Mouse (Mus musculus) hindbrain, postnatal 0 days (tissue): ENCODE data around the gene Jam3. TPM values are rescaled to one million over a fixed set of nuclear protein-coding genes. Genes with fewer than 3 reads are reported as not detected.

Experiments
- ATAC-seq: fragments of 200-750 bp; cut with Nextera tagmentation; 2 replicates; pipeline ENCODE4 v1.8.0; 2017; ENCODE audit warnings: mild to moderate bottlenecking, moderate TSS enrichment, moderate library complexity
- DNase-seq: peaks from one replicate; pipeline ENCODE4 v3.0.0-alpha.2; 2015; ENCODE audit warnings: low spot score
- H3K27ac ChIP-seq: fragments of 300-500 bp; sonication (generic); 2 replicates; pipeline ENCODE4 v1.5.1; 2014; ENCODE audit warnings: mild to moderate bottlenecking
- H3K27me3 ChIP-seq: fragments of 300-500 bp; sonication (generic); 2 replicates; pipeline ENCODE4 v1.6.1; 2014; ENCODE audit warnings: low read length, mixed read lengths; ENCODE audit not compliant: insufficient read depth
- H3K36me3 ChIP-seq: fragments of 300-500 bp; sonication (generic); 2 replicates; pipeline ENCODE4 v1.6.1; 2014; ENCODE audit warnings: low read length, mixed read lengths; ENCODE audit not compliant: insufficient read depth
- H3K4me1 ChIP-seq: fragments of 300-500 bp; sonication (generic); 2 replicates; pipeline ENCODE4 v1.6.1; 2014; ENCODE audit warnings: antibody characterized with exemption, low read length, mixed read lengths; ENCODE audit not compliant: insufficient read depth
- H3K4me2 ChIP-seq: fragments of 300-500 bp; sonication (generic); 2 replicates; pipeline ENCODE4 v1.6.1; 2014; ENCODE audit warnings: low read depth, mild to moderate bottlenecking, low read length, moderate library complexity, mixed read lengths
- H3K4me3 ChIP-seq: fragments of 300-500 bp; sonication (generic); 2 replicates; pipeline ENCODE4 v1.5.1; 2014; ENCODE audit warnings: low read length
- H3K9ac ChIP-seq: fragments of 300-500 bp; sonication (generic); replicated peaks from 2 replicates; pipeline ENCODE4 v1.6.1; 2014; ENCODE audit warnings: mild to moderate bottlenecking, low read length, moderate library complexity, mixed read lengths
- H3K9me3 ChIP-seq: fragments of 300-500 bp; sonication (generic); 2 replicates; pipeline ENCODE4 v1.6.1; 2016; ENCODE audit warnings: low read length, mixed read lengths
- CTCF ChIP-seq: IDR thresholded peaks from 2 replicates; pipeline ENCODE4 v1.5.1; 2016; ENCODE audit warnings: antibody characterized with exemption, control low read depth, low read depth
- WGBS: fragments of 180-500 bp; shearing (Covaris S2); extraction: QIAGEN DNeasy Blood & Tissue Kit; methylation state at CpG from one replicate; pipeline ENCODE4 v1.1.7; 2014; 5-methylcytosine and 5-hydroxymethylcytosine counted together
- polyA plus RNA-seq: library from polyadenylated mRNA; unstranded; fragments of >200 nt; fragmentation: Nextera tagmentation; extraction: Ambion mirVana; gene quantifications from 2 replicates; pipeline ENCODE4 v1.2.1, GENCODE M21; 2015
- total RNA-seq: library from RNA; depleted of rRNA; stranded (reverse); fragments of >200 nt; gene quantifications from 2 replicates; pipeline ENCODE4 v1.2.3, GENCODE M21; 2014

The Jam3 gene
- total and polyA plus RNA-seq, 2 experiments from 2014 or later: 28.9 to 37.6 TPM

DNA sequence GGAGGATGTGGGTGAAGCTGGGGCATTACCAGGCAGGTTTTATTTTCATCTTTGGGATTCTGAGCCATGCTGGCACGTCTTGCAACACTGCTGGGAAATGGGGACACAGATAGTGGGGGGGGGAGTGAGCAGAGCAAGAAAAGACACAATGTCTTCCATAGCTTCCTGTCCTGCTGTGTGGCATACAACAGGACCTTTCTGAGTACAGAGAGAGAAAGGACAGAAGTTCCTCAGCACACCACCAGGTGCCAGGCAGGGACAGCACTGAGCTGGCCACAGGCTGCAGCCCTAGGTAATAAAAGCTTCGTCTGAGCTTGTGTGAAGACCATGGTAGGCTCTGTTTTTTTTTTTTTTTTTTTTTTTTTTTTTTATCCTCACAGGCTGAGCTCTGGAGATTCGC, 25.3 kb upstream of the Jam3 start:
- no peaks in the 10 kb centered on the region for H3K36me3 ChIP-seq
- H3K27me3 ChIP-seq: no peaks in the 10 kb centered on the region; the same call in 1 of the 2 replicates
- TF ChIP-seq CTCF: peak; percentile 44
- no peak for ATAC-seq
- no peaks in the 10 kb centered on the region for H3K4me1 ChIP-seq
- H3K4me2 ChIP-seq: no peak overlapping the region
- WGBS: 50% methylated on average over 3 of the region's 3 CpGs
- no peak overlapping the region for H3K27ac ChIP-seq
- H3K9me3 ChIP-seq: no peaks in the 10 kb centered on the region
- H3K9ac ChIP-seq: no peak overlapping the region
- DNase-seq: no peak
- H3K4me3 ChIP-seq: no peak overlapping the region

DNA sequence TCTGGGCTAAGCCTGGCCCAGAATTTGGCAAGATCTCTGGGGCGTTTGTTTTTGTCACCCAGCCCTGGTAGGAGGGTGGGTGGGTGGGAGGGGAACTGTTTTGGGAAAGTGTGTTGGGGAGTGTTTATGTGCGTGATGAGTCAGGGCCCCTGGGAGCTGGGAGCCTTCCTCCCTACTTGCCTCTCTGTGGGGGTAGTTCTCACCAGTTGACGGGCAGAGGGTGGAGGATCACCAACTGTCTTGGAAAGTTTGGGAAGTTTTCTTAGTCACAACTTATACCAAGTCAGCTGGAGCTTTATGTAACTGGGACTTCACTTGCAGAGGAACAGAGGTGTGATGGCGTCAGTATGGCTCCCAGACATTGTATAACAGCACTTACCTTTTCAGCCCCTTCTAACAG, 23.7 kb upstream of the Jam3 start:
- no peak for TF ChIP-seq CTCF
- Histone ChIP-seq H3K9me3 (no peaks in the 10 kb centered on the region), H3K4me1 (0 out of 2 replicates have a peak, but pooled peaks cover 4% of the 10 kb centered on the region), H3K4me3 (no peak overlapping the region), H3K9ac (no peak overlapping the region), H3K36me3 (no peaks in the 10 kb centered on the region), H3K27ac (no peak overlapping the region), H3K4me2 (no peak overlapping the region), H3K27me3 (no peaks in the 10 kb centered on the region; the same call in 1 of the 2 replicates)
- WGBS: 85% methylated on average over 4 of the region's 4 CpGs
- ATAC-seq (no peak), DNase-seq (no peak)

DNA sequence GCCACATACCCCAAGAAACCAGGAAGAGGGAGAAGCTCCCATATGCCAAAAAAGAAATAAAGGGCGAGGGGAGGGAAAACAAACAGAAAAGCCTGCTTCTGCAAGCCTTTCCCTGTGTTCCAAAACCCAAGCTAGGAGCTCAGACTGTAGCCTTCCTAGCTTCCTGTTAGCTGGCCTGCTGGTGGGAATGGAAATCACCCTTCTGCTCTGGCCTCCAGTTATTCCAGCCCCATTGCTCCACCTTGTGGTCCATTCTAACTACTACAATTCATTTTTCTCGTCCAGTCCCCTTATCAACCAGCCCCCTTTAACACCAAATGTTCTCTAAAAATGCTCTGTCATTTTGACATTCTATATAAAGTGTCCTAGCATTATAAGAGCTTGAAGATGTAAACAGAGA, 20.9 kb upstream of the Jam3 start:
- DNase-seq: peak; percentile 87
- Histone ChIP-seq H3K4me3 (no peak overlapping the region), H3K36me3 (no peaks in the 10 kb centered on the region), H3K4me2 (no peak overlapping the region), H3K9me3 (no peaks in the 10 kb centered on the region), H3K9ac (no peak overlapping the region), H3K4me1 (0 out of 2 replicates have a peak, but pooled peaks cover 4% of the 10 kb centered on the region), H3K27ac (no peak overlapping the region), H3K27me3 (no peaks in the 10 kb centered on the region; the same call in 1 of the 2 replicates)
- TF ChIP-seq CTCF: peak; percentile 95
- peak; percentile 80 for ATAC-seq
- WGBS: 0% methylated on average over 2 of the region's 2 CpGs

DNA sequence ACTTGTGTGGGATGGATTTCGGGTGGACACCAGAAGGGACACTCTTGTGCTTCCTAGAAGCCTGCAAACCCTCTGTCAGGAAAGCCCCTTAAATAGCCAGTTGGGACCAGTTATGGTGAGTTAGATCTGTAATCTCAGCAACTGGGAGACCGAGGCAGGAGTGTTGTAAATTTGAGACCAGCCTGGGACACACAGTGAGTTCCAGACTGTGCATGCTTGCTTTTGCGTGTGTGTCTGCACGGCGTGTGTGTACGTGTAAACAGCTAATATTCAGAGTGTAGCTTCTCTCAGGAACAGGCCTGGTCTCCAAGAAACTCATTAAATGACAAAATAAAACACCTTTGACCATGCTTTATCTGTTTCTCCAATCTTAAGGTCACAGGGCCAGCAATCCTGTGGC, 20.5 kb upstream of the Jam3 start:
- Histone ChIP-seq H3K27ac (no peak overlapping the region), H3K27me3 (no peaks in the 10 kb centered on the region; the same call in 1 of the 2 replicates), H3K4me2 (no peak overlapping the region), H3K4me3 (no peak overlapping the region), H3K9me3 (no peaks in the 10 kb centered on the region), H3K9ac (no peak overlapping the region), H3K4me1 (0 out of 2 replicates have a peak, but pooled peaks cover 4% of the 10 kb centered on the region), H3K36me3 (no peaks in the 10 kb centered on the region)
- TF ChIP-seq CTCF: no peak
- 91% methylated on average over 6 of the region's 6 CpGs for WGBS
- no peak for ATAC-seq
- DNase-seq: no peak

DNA sequence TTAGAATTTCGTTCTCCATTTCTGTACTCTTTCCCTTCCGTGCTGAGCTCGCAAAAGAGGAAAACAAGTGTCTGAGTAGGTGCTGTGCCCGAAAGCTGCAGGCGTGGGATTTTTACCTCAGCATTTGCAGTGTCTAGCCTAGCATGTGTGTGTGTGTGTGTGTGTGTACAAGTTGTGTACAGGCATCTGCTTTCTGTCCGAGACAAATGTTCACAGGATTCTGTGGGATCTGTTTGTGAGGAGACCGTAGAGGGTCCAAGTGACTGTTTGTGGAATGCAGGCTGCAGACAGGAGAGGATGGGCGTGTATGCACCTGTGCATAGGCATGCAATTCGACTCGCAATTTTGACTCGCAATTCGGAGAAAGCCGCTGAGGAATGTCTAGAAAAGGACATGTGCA, 20.0 kb upstream of the Jam3 start:
- TF ChIP-seq CTCF: no peak
- no peak overlapping the region for H3K4me2 ChIP-seq
- H3K27me3 ChIP-seq: no peaks in the 10 kb centered on the region; the same call in 1 of the 2 replicates
- ATAC-seq (no peak), DNase-seq (no peak)
- WGBS: 87% methylated on average over 13 of the region's 13 CpGs
- H3K9ac ChIP-seq: no peak overlapping the region
- H3K9me3 ChIP-seq: no peaks in the 10 kb centered on the region
- no peaks in the 10 kb centered on the region for H3K36me3 ChIP-seq
- no peak overlapping the region for H3K27ac ChIP-seq
- 0 out of 2 replicates have a peak, but pooled peaks cover 4% of the 10 kb centered on the region for H3K4me1 ChIP-seq
- no peak overlapping the region for H3K4me3 ChIP-seq

DNA sequence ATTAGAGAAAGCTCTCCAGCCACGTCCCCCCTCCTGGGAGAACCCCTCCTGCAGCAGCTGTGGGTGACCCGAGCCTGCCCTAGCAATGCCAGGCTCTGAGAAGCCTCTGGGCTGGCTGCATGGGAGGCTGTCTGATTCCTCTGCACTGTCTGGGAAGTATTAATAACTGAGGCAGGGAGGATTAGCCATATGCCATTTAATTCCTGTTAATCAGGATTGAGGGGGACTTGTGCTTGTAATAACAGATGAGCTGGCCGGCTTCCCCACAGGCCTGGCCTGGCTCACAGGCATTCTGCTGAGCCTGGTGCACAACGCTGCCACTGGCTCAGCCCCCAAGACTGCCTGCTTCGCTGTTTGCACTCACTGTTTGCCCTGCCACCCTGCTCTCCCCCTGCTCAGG, 18.9 kb upstream of the Jam3 start:
- WGBS: 24% methylated on average over 5 of the region's 5 CpGs
- Histone ChIP-seq H3K9me3 (no peaks in the 10 kb centered on the region), H3K27me3 (no peaks in the 10 kb centered on the region; the same call in 1 of the 2 replicates), H3K4me3 (no peak overlapping the region), H3K9ac (no peak overlapping the region), H3K4me2 (no peak overlapping the region), H3K36me3 (no peaks in the 10 kb centered on the region), H3K27ac (no peak overlapping the region; the same call in 1 of the 2 replicates), H3K4me1 (0 out of 2 replicates have a peak, but pooled peaks cover 4% of the 10 kb centered on the region)
- TF ChIP-seq CTCF: no peak
- ATAC-seq (peak; percentile 48), DNase-seq (peak; percentile 73)

DNA sequence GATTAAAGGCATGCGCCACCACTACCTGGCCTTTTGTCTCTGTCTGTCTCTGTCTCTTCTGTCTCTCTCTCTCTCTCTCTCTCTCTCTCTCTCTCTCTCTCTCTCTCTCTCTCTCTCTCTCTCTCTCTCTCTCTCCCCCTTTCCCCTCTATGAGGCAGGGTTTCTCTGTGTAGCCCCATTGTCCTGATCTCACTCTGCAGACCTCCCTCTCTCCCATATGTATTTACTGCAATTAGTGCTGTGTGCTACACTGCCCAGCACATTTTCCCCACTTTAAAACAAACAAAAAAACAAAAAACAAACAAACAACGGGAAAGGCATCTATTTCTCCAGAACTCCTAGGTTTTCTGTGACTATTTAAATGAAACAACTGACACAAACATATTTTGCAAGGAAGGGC, 18.4 kb upstream of the Jam3 start:
- 61% methylated on average over 2 of the region's 2 CpGs for WGBS
- Histone ChIP-seq H3K9me3 (no peaks in the 10 kb centered on the region), H3K4me2 (no peak overlapping the region), H3K4me1 (0 out of 2 replicates have a peak, but pooled peaks cover 4% of the 10 kb centered on the region), H3K36me3 (no peaks in the 10 kb centered on the region), H3K9ac (no peak overlapping the region), H3K27me3 (no peaks in the 10 kb centered on the region; the same call in 1 of the 2 replicates), H3K27ac (no peak overlapping the region; the same call in 1 of the 2 replicates), H3K4me3 (no peak overlapping the region)
- DNase-seq: no peak
- TF ChIP-seq CTCF: no peak
- ATAC-seq: no peak
